ENCODE assay signal across 16 mouse cellular contexts in the genomic region with DNA sequence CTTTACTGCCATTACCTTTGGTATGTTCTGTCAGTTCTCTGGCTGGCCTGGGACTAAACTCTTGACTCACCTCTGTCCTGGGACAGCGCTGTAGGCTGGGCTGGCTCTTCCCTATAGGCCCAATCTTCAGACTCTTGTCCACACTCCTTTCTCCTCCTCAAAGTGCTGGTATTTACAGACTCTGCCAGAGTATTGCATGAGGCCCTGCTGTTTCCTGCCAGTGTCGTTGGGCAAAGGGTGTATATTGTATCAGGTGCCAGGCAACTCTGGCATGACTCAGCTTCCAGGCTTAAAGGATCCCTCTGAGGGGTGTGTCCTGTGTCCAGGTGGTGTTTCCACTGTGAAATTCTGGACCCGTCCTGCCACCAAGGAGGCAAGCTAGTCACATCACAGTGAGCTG. TPM values are rescaled to one million over a fixed set of nuclear protein-coding genes. Genes with fewer than 3 reads are reported as not detected.
DNase-seq lines count a peak whose midpoint lies in the region; ATAC-seq and TF ChIP-seq lines count a peak whose summit lies in the region.
"Had no signal": no experiment of that assay in that cellular context is flagged by ENCODE, and none has a peak within 500 bp of the region (broad histone marks: within the 10 kb centered on the region; RNA-seq: fewer than 3 reads in every experiment).

No protein-coding gene starts in this region.

- peak; percentile 59 for ATAC-seq in lung, embryonic 16.5 days (ENCODE audit: low read depth)

- no peak for TF ChIP-seq POLR2A in heart, adult 2 months (IDR thresholded peaks at IDR 0.05; ENCODE audit: insufficient read depth, low read depth, low read length)

- no peak overlapping the region for H3K27ac ChIP-seq in heart, adult 2 months
- H3K27ac ChIP-seq in lung, embryonic 16.5 days (ENCODE audit: low read length), result no peak overlapping the region
- no peak overlapping the region for H3K27ac ChIP-seq in gastrocnemius, adult 2 months
- H3K27ac ChIP-seq: midbrain, embryonic 12.5 days; neural tube, embryonic 12.5 days had no signal

- DNase-seq in heart, adult 11 months, result peak; percentile 89
- DNase-seq in heart, adult 2 months, result no peak
- peak; percentile 75 for DNase-seq in 3134 (ENCODE audit: extremely low read depth, insufficient read length, low spot score)
- peak; percentile 84 for DNase-seq in fat pad, adult 2 months (ENCODE audit: extremely low read depth, low read depth, low spot score)
- DNase-seq in gastrocnemius, adult 2 months, result no peak
- no peak for DNase-seq in left cerebral cortex, adult 18-20 months (ENCODE audit: low spot score in 2 of 2)
- DNase-seq in cerebellum, adult 9-10 months, result no peak
- DNase-seq: cerebellum, adult 11 months; embryo, embryonic 11 days; gastrocnemius, postnatal 10 days; thymus, postnatal 4 days had no signal

- H3K4me3 ChIP-seq in heart, adult 2 months, result no peak overlapping the region
- no peak overlapping the region for H3K4me3 ChIP-seq in lung, embryonic 16.5 days (ENCODE audit: low read length)
- no peak overlapping the region for H3K4me3 ChIP-seq in gastrocnemius, adult 2 months
- H3K4me3 ChIP-seq: midbrain, embryonic 12.5 days; neural tube, embryonic 12.5 days had no signal

- H3K27me3 ChIP-seq in heart, adult 2 months (ENCODE audit: control insufficient read depth, insufficient read depth, low read length), result no peaks in the 10 kb centered on the region
- H3K27me3 ChIP-seq in lung, embryonic 16.5 days (ENCODE audit: control insufficient read depth, insufficient read depth, low read depth, low read length), result no peaks in the 10 kb centered on the region
- H3K27me3 ChIP-seq: midbrain, embryonic 12.5 days; neural tube, embryonic 12.5 days had no signal

- H3K4me1 ChIP-seq in heart, adult 2 months (ENCODE audit: control insufficient read depth, insufficient read depth, low read length), result no peaks in the 10 kb centered on the region
- H3K4me1 ChIP-seq in lung, embryonic 16.5 days (replicated peaks; ENCODE audit: control insufficient read depth, insufficient read depth, low read length), result no peaks in the 10 kb centered on the region; the same call in 1 of the 2 replicates
- H3K4me1 ChIP-seq: midbrain, embryonic 12.5 days had no signal

- no peaks in the 10 kb centered on the region for H3K36me3 ChIP-seq in heart, adult 2 months (ENCODE audit: control insufficient read depth, insufficient read depth, low read length)
- H3K36me3 ChIP-seq in lung, embryonic 16.5 days (ENCODE audit: control insufficient read depth, insufficient read depth, low read length), result no peaks in the 10 kb centered on the region
- H3K36me3 ChIP-seq: midbrain, embryonic 12.5 days; neural tube, embryonic 12.5 days had no signal

- no peak for TF ChIP-seq CTCF in heart, adult 2 months (IDR thresholded peaks at IDR 0.05)
- no peak for TF ChIP-seq CTCF in gastrocnemius, adult 2 months (IDR thresholded peaks at IDR 0.05)

- intact Hi-C loops in heart, adult 2 months (cut with DNase I), result loop anchor here (5.0 kb wide), 1 partner anchor 291 kb away; no protein-coding TSS in a partner anchor
- intact Hi-C loops in gastrocnemius, adult 2 months (cut with DNase I), result loop anchor here (5.0 kb wide), 1 partner anchor 41 kb away; no protein-coding TSS in a partner anchor

- no peak for TF ChIP-seq EP300 in heart, adult 2 months (IDR thresholded peaks at IDR 0.05; ENCODE audit: insufficient read depth, low read depth, low read length)

- 53% methylated on average over 3 of the region's 3 CpGs for WGBS in heart, adult 2 months
- 47% methylated on average over 3 of the region's 3 CpGs for WGBS in lung, embryonic 16.5 days

- H3K4me2 ChIP-seq in lung, embryonic 16.5 days (ENCODE audit: low read depth, low read length), result no peak overlapping the region
- H3K4me2 ChIP-seq: midbrain, embryonic 12.5 days; neural tube, embryonic 12.5 days had no signal

- H3K9ac ChIP-seq in heart, adult 2 months (ENCODE audit: low read depth, low read length), result no peak overlapping the region
- H3K9ac ChIP-seq in lung, embryonic 16.5 days (ENCODE audit: low read length), result no peak overlapping the region
- H3K9ac ChIP-seq: midbrain, embryonic 12.5 days; neural tube, embryonic 12.5 days had no signal

- no peaks in the 10 kb centered on the region for H3K79me2 ChIP-seq in heart, adult 2 months (replicated peaks; ENCODE audit: control insufficient read depth, insufficient read depth, low read length)

- H3K9me3 ChIP-seq in lung, embryonic 16.5 days (ENCODE audit: control insufficient read depth, low read length), result no peaks in the 10 kb centered on the region
- H3K9me3 ChIP-seq: midbrain, embryonic 12.5 days; neural tube, embryonic 12.5 days had no signal

RNA-seq across cellular contexts. Expression of a gene that starts 0.4 kb away (rescaled TPM):
- total RNA-seq in heart, adult 2 months (2021), result under 1 TPM; 0.34 to 0.91 TPM
- 0.73 and 1.3 TPM in 2 replicates for polyA plus RNA-seq in heart, adult 2 months (2012; rRNA removed)
- polyA plus RNA-seq in lung, embryonic 16.5 days (2015; fragmentation: Nextera tagmentation; extraction: Ambion mirVana), result 1.3 and 4.4 TPM in 2 replicates
- total RNA-seq in gastrocnemius, adult 2 months (2021), result under 1 TPM; 0.28 to 0.54 TPM
- not detected for total RNA-seq in left cerebral cortex, adult 18-20 months (2021)
- polyA plus RNA-seq: erythroblast, embryonic 14.5 days; heart, postnatal 0 days; midbrain, embryonic 12.5 days; neural tube, embryonic 12.5 days had no signal

RNA-seq across cellular contexts. Expression of a gene that starts 44.8 kb away (rescaled TPM):
- total RNA-seq in heart, adult 2 months (2021), result 10 to 100 TPM in 1 of 2 experiments, 1 to 10 TPM in 1; 8.4 to 10.3 TPM
- polyA plus RNA-seq in heart, adult 2 months (2012; rRNA removed), result 7.3 and 10.7 TPM in 2 replicates
- 3.0 and 3.2 TPM in 2 replicates for polyA plus RNA-seq in lung, embryonic 16.5 days (2015; fragmentation: Nextera tagmentation; extraction: Ambion mirVana)
- total RNA-seq in gastrocnemius, adult 2 months (2021), result 1 to 10 TPM; 7.7 to 9.3 TPM
- 10 to 100 TPM; 40.9 to 43.6 TPM for total RNA-seq in left cerebral cortex, adult 18-20 months (2021)

RNA-seq across cellular contexts. Expression of a gene that starts 59.1 kb away (rescaled TPM):
- total RNA-seq in heart, adult 2 months (2021), result 10 to 100 TPM in 1 of 2 experiments, 1 to 10 TPM in 1; 5.4 to 17.2 TPM
- 3.6 and 5.1 TPM in 2 replicates for polyA plus RNA-seq in heart, adult 2 months (2012; rRNA removed)
- polyA plus RNA-seq in lung, embryonic 16.5 days (2015; fragmentation: Nextera tagmentation; extraction: Ambion mirVana), result 0.40 and 0.58 TPM in 2 replicates
- 1 to 10 TPM; 3.6 to 5.6 TPM for total RNA-seq in gastrocnemius, adult 2 months (2021)
- 100 to 1,000 TPM; 213 to 316 TPM for total RNA-seq in left cerebral cortex, adult 18-20 months (2021)
- polyA plus RNA-seq: erythroblast, embryonic 14.5 days had no signal

Comparison
In these comparisons a context has a peak if more than half of its experiments do, and no peak if none do; other contexts are left out.
1. DNase-seq: peak in heart, adult 11 months (single experiment), 3134 (single experiment) and fat pad, adult 2 months (single experiment); none in heart, adult 2 months (0 of 2), gastrocnemius, adult 2 months (single experiment), left cerebral cortex, adult 18-20 months (0 of 2) and cerebellum, adult 9-10 months (single experiment).
2. RNA of a gene that starts 59.1 kb away (total RNA-seq): 213 to 316 TPM in left cerebral cortex, adult 18-20 months; 5.4 to 17.2 TPM in heart, adult 2 months and 3.6 to 5.6 TPM in gastrocnemius, adult 2 months; every median in the first group is over 10 times any median in the second.